Mouse (Mus musculus) adrenal gland, adult (tissue): ENCODE measurements at regions not wholly inside any gene's neighbourhood (a gene's known extent, or its start where the extent isn't known, plus 50 kb on each side); places are given as distances from the start of the nearest gene placed in this dataset.
"Not testable (repeated sequence)": the region's sequence is repeated elsewhere in the genome, so short reads cannot be mapped to it uniquely, and the experiment has no call there.

Source experiments
- DNase-seq, 2 experiments: peaks; one replicate each; pipeline ENCODE4 v3.0.0; 2022 to 2023; ENCODE audit warnings: low spot score in 1 of 2; ENCODE audit not compliant: inconsistent age in 2 of 2

GRCm38 (mm10) chr8:126811358-126811757 lies 134.3 kb downstream of the Tomm20 start:
- not testable (repeated sequence) for DNase-seq

GRCm38 (mm10) chr8:126810516-126810915 lies 135.1 kb downstream of the Tomm20 start:
- no peak for DNase-seq

- DNase-seq, result no peak
Observed at GRCm38 (mm10) chr8:126809321-126809720, 136.3 kb downstream of the Tomm20 start.

- peak in 1 of 2 experiments; percentile 48 for DNase-seq
Observed at GRCm38 (mm10) chr8:126808496-126808895, 137.1 kb downstream of the Tomm20 start.

- peak; percentile 87 to 92 for DNase-seq
Observed at GRCm38 (mm10) chr8:126807171-126807768, 138.4 kb downstream of the Tomm20 start.

- peak in 1 of 2 experiments; percentile 49 for DNase-seq
Observed at GRCm38 (mm10) chr8:126806591-126806990, 139.1 kb downstream of the Tomm20 start.

GRCm38 (mm10) chr8:126806181-126806560 lies 139.5 kb downstream of the Tomm20 start:
- DNase-seq, result no peak

- peak; percentile 79 to 87 for DNase-seq
Observed at GRCm38 (mm10) chr8:126805365-126806180, 140.1 kb downstream of the Tomm20 start.

- no peak for DNase-seq
Observed at GRCm38 (mm10) chr8:126804115-126804514, 141.5 kb downstream of the Tomm20 start.

GRCm38 (mm10) chr8:126802641-126803040 lies 143.0 kb downstream of the Tomm20 start:
- DNase-seq, result no peak

GRCm38 (mm10) chr8:126800976-126801375 lies 144.7 kb downstream of the Tomm20 start:
- peak; percentile 54 to 81 for DNase-seq

- peak; percentile 45 to 84 for DNase-seq
Observed at GRCm38 (mm10) chr8:126797571-126798334, 147.9 kb downstream of the Tomm20 start.

GRCm38 (mm10) chr8:126793657-126794056 lies 152.0 kb downstream of the Tomm20 start:
- peak in 1 of 2 experiments; percentile 64 for DNase-seq

- DNase-seq, result no peak
Observed at GRCm38 (mm10) chr8:126791069-126791468, 154.6 kb downstream of the Tomm20 start.

- no peak for DNase-seq
Observed at GRCm38 (mm10) chr8:126790214-126790613, 155.4 kb downstream of the Tomm20 start.

- DNase-seq, result no peak
Observed at GRCm38 (mm10) chr8:126789076-126789475, 156.6 kb downstream of the Tomm20 start.

- DNase-seq, result peak in 1 of 2 experiments; percentile 72
Observed at GRCm38 (mm10) chr8:126788669-126789068, 157.0 kb downstream of the Tomm20 start.

GRCm38 (mm10) chr8:126787398-126787797 lies 158.2 kb downstream of the Tomm20 start:
- peak; percentile 93 to 95 for DNase-seq

GRCm38 (mm10) chr8:126785211-126785610 lies 160.4 kb downstream of the Tomm20 start:
- no peak for DNase-seq

- DNase-seq, result no peak
Observed at GRCm38 (mm10) chr8:126784604-126785003, 161.0 kb downstream of the Tomm20 start.

- DNase-seq, result no peak
Observed at GRCm38 (mm10) chr8:126783703-126784440, 161.8 kb downstream of the Tomm20 start.
